Comparison of ENCODE assay signal across 12 mouse cellular contexts in genomic region chr2:106195170-106195569, GRCm38 (mm10).
DNase-seq lines count a peak whose midpoint lies in the region; ATAC-seq and TF ChIP-seq lines count a peak whose summit lies in the region.
"Had no signal": no experiment of that assay in that cellular context is flagged by ENCODE, and none has a peak within 500 bp of the region (broad histone marks: within the 10 kb centered on the region; RNA-seq: fewer than 3 reads in every experiment).

No protein-coding gene starts in this region.

- TF ChIP-seq POLR2A in brain, embryonic 14.5 days (IDR thresholded peaks at IDR 0.05; ENCODE audit: borderline replicate concordance, extremely low read depth, insufficient read depth, insufficient read length, poor library complexity, severe bottlenecking) = no peak

- H3K4me2 ChIP-seq in forebrain, embryonic 15.5 days (replicated peaks) = peak overlapping the region; percentile 55
- peak overlapping the region; percentile 64 for H3K4me2 ChIP-seq in midbrain, embryonic 13.5 days (replicated peaks)

- no peak overlapping the region for H3K27ac ChIP-seq in forebrain, embryonic 15.5 days (replicated peaks)
- H3K27ac ChIP-seq in midbrain, embryonic 13.5 days = 0 out of 2 replicates have a peak overlapping the region, but pooled peaks have one; percentile 7

- peaks cover 30% of the 10 kb centered on the region for H3K4me1 ChIP-seq in forebrain, embryonic 15.5 days
- peaks cover 34% of the 10 kb centered on the region for H3K4me1 ChIP-seq in midbrain, embryonic 13.5 days (replicated peaks)

- peak overlapping the region; percentile 31; the same call in 1 of the 2 replicates for H3K4me3 ChIP-seq in forebrain, embryonic 15.5 days
- H3K4me3 ChIP-seq in midbrain, embryonic 13.5 days (replicated peaks) = peak overlapping the region; percentile 40

- ATAC-seq in forebrain, embryonic 15.5 days (replicated peaks) = peak; percentile 38
- peak; percentile 59; the same call in 1 of the 2 replicates for ATAC-seq in midbrain, embryonic 13.5 days
- ATAC-seq in megakaryocyte progenitor cell, adult 5-6 weeks (replicated peaks; ENCODE audit: poor library complexity) = no peak
- ATAC-seq: activated CD4-positive, CD25-positive, alpha-beta regulatory T cell, adult 4 months; lung, postnatal 0 days had no signal

- no peaks in the 10 kb centered on the region for H3K36me3 ChIP-seq in forebrain, embryonic 15.5 days
- no peaks in the 10 kb centered on the region for H3K36me3 ChIP-seq in midbrain, embryonic 13.5 days

- peak; percentile 86 for DNase-seq in brain, embryonic 14.5 days (ENCODE audit: low read depth)
- peak; percentile 97 for DNase-seq in cerebellum, postnatal 36 days
- DNase-seq in gastrocnemius, adult 18-20 months (ENCODE audit: low spot score) = no peak
- DNase-seq in frontal cortex, postnatal 14 days (ENCODE audit: low spot score in 2 of 2) = no peak
- no peak for DNase-seq in adrenal gland, adult 18-20 months (ENCODE audit: low spot score in 2 of 2)
- DNase-seq: spleen, adult 18-20 months had no signal

- TF ChIP-seq CTCF in brain, embryonic 14.5 days (IDR thresholded peaks at IDR 0.05; ENCODE audit: borderline replicate concordance, extremely low read depth, insufficient read depth, insufficient read length) = no peak

- 2% methylated on average over 7 of the region's 7 CpGs for WGBS in forebrain, embryonic 15.5 days
- WGBS in midbrain, embryonic 13.5 days = 3% methylated on average over 7 of the region's 7 CpGs

- no peak overlapping the region for H3K9ac ChIP-seq in forebrain, embryonic 15.5 days (replicated peaks)
- no peak overlapping the region; the same call in 1 of the 2 replicates for H3K9ac ChIP-seq in midbrain, embryonic 13.5 days (replicated peaks)

- 0 out of 2 replicates have a peak, but pooled peaks cover 5% of the 10 kb centered on the region for H3K27me3 ChIP-seq in forebrain, embryonic 15.5 days
- H3K27me3 ChIP-seq in midbrain, embryonic 13.5 days = peaks cover 10% of the 10 kb centered on the region
- H3K27me3 ChIP-seq: CH12.LX had no signal

- no peaks in the 10 kb centered on the region for H3K9me3 ChIP-seq in forebrain, embryonic 15.5 days
- H3K9me3 ChIP-seq in midbrain, embryonic 13.5 days = peaks cover under 1% of the 10 kb centered on the region

Comparison
In these comparisons a context has a peak if more than half of its experiments do, and no peak if none do; other contexts are left out.
1. DNase-seq: peak in brain, embryonic 14.5 days (single experiment) and cerebellum, postnatal 36 days (2 of 2); none in gastrocnemius, adult 18-20 months (single experiment), frontal cortex, postnatal 14 days (0 of 2) and adrenal gland, adult 18-20 months (0 of 2).